Mouse (Mus musculus): ENCODE measurements at regions not wholly inside any gene's neighbourhood (a gene's known extent, or its start where the extent isn't known, plus 50 kb on each side); places are given as distances from the start of the nearest gene placed in this dataset.

DNA sequence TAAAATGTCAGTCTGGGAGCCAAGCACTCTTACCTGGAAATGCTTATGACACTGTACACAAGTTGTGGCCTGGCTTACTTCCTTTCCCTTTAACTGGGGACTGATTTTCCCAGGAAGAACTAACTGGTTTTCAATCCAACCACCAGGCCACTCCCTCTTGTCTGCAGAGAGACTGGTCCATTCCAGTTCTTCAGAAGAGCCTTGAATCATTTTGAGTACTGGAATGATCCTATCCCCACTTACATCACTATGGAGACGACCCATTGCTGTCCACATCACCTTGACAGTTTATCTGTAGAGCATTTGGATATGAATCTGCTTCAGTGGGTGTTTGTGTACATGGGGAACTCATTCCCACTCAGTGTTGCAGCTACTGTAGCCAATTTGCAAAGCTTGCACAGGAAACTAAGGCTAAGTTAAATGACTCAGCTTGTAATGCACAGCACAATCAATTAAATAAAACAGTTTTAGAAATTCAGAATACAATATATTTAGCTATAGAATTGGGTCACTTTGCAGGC lies 121.7 kb upstream of the Prep start:
- no peak for DNase-seq (ENCODE audit: extremely low read depth, low read depth)

DNA sequence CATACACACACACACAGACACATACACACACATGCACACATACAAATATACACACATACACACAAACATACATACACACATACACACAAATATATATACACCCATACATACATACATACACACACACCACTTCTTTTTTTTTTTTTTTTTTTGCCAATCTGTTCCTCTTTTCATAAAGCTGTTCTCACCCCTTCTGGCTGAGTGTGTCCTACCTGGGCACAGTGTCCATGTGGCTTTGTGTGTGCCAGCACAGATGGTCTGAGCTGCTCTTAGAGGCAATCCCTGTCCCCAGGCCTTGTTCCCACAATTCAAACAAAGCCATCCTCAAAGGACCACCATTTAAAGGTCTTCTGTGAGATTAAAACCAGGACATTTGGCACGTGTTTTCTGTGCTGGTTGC lies 127.6 kb upstream of the Prep start:
- no peak for DNase-seq (ENCODE audit: extremely low read depth, low read depth)

DNA sequence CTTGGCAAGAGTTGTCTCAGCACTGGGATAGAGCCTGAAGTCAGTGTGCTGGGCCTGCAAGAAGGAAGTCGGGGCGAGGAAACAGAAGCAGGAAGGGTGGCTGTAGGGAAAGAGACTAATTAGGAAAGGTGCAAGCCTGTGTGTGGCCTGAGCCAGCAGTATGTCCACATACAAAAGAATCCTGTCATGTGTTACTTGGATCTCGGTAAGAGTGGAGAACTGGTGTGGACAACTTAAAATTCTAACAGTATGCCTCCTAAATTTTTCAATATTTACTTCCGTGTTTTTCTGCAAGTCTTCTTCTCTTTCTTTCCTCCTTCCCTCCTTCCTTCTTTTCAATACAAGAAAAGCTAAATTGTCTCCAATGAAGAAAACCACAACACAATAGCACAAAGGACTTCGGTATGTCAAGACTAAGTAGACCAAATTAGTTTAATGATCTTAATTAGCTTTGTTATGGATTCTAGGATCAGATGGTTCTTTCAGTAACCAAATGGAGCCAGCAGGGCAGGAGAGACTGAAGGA lies 130.0 kb upstream of the Prep start:
- no peak for DNase-seq (ENCODE audit: extremely low read depth, low read depth)

DNA sequence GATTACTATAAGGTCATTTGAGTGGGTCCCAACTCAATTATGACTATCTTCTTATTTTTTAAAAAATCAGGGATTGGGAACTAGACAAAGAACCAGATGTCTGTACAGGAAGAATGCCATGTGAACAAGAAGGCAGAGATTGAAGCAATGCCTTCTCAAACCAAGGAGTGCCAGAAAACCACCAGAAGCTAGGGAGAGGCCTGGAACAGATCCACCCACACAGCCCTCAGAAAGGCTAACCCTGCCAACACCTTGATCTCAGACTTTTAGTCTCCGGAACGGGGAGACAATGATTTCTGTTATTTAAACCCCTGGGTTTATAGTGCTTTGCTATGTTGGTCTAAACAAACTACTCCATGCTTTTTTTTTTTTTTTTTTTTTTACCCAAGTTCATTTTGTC lies 136.2 kb upstream of the Prep start:
- no peak for DNase-seq (ENCODE audit: extremely low read depth, low read depth)

DNA sequence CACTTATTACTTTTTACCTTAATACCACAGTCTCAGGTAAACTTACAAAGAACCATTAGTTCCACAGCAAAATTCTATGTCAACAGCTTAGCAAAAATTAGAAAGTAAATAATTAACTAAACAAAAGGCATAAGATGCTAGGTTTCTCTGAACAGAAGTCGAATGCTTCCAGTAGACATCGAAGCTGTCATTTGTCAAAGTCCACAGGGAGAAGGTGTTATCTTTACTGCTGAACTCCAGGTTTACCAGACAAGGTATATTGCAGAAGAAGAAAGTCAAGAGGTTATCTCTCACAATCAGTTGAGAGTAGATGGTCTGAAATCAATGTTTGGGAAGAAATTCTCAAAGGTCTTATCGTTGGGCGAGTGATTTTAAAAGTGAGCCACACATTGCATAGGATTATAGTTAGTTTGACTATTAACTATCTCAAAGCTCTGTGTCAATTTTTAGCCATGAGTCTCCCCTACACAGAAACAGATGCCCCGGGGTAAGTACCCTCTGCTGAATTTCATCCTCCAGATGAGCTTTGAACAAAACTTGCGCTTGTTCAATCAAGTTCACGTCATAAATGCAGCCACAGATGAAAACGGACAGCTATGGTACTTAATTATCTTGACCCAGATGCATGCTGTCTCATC lies 153.1 kb upstream of the Prep start:
- DNase-seq (ENCODE audit: extremely low read depth, low read depth): no peak

DNA sequence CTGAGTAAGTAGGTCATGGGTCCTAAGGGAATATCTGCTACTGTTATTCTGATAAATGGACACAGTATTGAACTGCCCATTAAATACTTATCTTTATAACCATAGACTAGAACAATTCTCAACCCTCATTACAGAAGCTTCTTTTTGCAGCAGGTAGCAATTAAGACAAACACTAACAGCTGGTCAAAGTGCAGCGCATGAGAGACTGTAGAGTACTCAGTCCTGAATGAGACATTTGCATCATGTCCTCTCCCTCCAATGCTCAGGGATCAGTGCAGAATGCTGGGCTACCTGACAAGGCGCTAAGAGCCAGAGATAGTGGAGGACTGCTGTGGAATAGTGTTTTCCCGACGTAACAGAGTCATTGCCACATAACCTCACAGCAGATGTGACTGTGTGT lies 162.5 kb upstream of the Prep start:
- no peak for DNase-seq (ENCODE audit: extremely low read depth, low read depth)

DNA sequence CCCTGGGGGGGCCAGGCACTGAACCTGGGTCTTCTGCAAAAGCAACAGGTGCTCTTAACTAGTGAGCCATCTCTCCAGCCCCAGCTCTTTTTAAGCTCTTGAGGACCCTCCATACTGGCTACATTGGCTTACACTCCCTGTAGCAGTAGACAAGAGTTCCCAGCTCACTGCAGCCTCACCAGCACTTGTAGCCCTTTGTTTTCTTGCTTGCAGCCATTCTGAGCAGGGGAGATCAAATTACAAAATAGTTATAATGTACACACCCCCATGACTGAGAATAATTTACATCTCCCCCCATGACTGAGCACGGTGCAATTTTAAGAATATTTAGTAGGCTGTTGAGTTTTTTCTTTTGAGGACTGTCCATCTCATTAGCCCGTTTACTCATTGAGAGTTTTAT lies 165.8 kb upstream of the Prep start:
- no peak for DNase-seq (ENCODE audit: extremely low read depth, low read depth)

DNA sequence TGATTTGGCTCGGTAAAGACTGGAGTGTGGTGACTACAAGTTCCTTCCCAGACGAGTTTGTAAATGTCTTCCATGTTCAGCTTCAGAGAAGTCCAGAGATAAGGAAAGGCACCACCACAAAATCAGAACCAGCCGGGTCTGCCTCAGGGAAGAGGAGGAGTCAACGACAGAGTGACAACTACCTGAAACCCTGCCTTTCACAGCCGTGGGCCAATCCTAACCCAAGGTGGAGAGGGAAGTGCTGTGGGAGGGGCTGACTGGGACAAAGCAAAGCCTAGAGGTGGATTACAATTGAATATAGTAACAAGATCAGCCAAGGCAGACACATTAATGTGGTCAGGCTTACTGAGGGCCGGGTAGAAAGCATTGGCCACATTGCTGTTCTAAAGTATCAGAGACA lies 174.9 kb upstream of the Prep start:
- no peak for DNase-seq (ENCODE audit: extremely low read depth, low read depth)

DNA sequence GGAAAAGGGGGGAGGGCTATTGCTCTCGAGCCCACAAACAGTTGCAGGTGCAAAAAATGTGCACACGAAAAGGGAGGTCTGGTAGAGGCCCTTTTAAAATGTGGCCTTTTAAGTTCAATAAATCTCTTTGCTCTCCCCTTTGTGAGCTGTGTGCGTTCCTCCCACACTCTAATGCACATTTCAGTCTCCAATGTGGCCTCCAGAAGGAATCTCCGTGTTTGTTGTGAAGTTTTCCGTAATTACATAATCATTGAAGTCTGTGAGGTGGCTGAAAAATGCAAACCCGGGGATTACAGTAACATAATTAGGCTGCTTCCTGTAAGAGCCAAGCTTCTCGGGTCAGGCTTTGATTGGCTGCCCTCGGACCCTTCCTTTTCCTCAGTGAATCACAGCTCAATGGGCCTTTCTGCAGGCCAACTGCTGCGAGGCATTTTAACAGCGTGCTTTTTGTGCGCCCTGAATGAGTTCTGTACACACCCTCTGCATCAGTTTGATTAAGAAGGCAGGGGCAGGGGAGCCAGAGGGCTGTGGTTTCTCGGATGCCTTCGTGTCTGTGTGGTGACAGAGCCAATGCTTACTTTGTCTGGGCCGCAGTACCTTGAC lies 179.8 kb upstream of the Prep start:
- no peak for DNase-seq (ENCODE audit: extremely low read depth, low read depth)

DNA sequence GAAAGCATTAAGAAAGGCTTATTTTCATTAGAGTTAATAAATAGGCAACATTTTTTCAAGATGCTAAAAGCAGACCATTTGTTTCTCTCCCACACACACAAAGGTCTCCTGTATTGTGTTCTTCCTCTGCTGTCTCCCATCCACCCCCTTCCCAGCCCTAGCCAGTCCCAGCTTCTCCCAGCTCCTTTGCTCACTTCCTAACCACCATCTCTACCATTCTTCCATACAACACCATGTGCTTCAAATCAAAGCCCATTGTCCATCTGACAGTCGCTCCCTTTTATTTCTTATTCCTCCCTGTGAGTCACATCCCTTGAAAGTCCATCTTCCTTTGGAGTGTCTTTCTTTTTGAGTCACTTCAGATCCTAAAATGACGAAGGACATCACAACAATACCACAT lies 185.0 kb upstream of the Prep start:
- DNase-seq (ENCODE audit: extremely low read depth, low read depth): no peak

DNA sequence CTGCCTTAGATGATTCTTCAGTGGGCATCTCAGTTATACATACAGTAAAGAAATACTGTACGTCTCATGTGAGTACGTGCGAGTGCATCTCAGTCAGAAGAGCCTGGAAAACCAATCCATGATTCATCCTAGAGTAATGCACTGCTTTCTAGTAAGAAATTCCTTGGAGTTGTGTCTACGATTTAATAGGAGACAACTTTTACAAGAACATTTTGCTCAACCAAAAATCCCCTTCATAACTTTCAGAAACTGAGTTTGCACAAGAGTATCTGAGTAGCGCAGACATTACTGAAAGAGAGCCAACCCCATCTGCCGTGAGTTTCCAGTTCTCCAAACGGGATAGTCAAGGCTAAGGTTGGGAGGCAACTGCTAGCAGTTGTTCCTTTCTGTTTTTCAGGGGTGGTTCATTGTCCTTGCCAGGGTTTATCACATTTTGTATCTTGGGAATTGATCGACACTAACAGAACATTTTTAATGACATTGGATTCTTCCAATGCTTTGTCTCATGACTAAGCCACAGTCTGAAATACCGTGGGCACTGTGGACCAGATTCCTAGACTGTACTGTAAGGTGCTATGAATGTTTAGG lies 189.8 kb upstream of the Prep start:
- no peak for DNase-seq (ENCODE audit: extremely low read depth, low read depth)

DNA sequence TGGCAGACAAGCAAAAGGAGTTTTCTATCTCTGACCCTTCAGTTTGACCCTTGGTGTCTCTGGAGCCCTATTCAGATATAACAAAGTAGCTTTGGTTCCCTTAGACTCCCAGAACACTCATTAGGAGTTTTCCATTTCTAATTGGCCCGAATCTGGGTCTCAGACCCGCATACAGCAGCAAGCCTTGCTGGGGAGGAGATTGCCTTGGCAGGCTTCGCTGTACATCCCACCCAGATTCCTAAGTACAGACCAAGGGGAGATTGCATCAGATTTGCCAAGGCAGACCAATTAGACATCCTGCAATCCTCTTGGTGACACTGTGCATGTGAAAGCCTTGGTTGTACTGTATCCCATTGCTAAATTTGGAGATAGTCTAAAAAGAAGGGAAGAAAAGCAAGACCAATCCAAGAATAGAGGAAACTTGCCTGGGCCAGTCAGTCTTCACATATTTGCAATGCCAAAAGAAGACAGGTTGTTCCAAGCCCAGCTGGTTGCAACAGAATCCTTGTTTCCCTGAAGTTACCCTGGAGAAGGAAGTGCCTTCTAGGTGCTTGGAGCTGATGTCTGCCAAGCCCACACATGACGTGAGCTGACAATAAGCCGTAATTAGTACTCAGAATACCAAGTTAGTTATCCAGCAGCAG lies 193.2 kb upstream of the Prep start:
- DNase-seq (ENCODE audit: extremely low read depth, low read depth): no peak

DNA sequence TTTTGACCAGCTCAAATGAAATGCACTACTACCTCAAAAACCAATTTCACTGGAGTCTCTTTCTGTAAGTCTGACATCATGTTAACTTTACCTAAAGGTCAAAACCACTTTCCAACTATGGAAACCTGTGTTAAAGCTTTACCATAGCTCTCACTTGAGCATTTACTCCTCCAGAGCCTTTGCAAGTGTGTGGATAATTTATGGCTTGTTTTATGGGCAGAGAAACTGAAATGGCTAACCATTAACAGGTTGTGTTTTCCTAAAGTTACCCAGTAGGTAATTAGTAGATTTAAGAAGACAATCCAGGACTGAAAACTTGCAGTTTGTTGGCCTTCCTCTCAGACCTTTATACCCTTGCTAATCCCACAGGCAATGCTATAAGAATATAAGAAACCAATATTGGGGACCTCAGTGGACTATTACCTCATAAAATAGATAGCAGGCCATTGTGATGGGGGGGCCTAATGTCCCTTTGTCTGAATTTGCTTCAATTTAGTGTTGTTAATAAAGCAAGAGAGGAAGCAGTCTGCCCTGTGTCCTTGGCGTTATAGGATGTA lies 202.7 kb upstream of the Prep start:
- DNase-seq (ENCODE audit: extremely low read depth, low read depth): no peak

DNA sequence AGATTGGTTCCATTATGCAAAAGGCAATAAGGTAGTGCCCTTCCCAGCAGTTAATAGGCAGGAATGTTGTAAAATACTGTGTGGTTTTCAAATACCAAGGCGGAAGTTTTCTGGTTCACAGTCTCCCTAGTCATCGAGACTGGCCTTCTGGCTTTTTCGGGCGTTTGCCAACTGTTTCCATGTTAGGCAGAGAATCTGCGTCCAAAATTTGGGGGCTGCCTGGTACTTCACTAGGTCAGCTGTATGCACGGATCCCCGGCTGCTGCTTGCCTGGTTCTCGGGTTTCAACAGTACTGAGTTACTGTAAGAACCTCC lies 204.7 kb upstream of the Prep start:
- no peak for DNase-seq (ENCODE audit: extremely low read depth, low read depth)

DNA sequence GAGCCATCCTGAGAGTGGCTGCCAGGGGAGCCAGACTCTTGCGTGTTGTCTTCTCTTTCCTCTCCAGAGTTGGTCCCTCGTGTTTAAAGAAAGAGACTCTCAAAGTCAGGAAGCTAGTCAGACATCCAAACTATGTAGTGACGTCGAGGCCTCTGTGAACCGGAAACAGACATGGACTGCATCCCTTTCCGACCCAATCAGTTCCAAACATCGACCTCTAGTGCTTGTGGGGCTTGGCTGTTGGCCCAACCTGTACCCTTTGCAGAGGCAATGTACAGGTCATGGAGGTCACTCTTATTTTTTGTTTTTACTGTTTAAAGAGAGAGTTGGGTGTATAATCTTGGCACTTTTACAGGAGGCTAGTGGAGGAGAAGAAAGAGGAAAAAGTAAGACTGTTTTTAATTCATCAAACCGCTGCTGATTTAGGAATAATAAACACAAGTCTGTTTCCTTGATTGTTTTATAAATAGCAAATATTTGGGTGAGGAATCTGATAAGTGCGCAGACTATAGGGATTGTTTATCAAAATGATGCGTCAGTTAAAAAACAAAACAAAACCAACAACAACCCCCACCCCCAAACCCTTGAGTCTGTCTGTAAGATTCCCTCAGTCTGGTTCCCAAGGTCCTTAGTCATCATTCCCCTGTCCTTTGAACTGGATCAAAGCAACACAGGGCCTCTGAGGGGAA lies 205.2 kb upstream of the Prep start:
- DNase-seq (ENCODE audit: extremely low read depth, low read depth): no peak

DNA sequence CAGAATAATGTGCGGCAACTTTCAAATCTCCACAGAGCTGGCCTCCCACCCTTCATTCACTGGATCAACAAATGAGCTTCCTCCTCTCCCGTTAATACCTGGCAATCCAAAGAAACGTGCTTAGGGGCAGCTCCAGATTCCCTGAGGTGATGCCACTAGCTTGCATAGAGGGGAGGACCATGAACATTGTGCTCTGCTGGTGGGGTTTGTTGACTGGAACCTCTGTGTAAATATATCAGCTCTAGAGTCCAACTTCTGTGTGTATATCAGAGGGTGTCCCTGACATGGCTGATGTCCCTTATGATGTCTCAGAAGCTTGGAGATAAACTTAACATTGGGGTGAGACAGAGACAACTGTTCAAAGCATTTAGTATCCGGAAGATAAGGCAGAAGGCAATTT lies 209.6 kb upstream of the Prep start:
- DNase-seq (ENCODE audit: extremely low read depth, low read depth): no peak

DNA sequence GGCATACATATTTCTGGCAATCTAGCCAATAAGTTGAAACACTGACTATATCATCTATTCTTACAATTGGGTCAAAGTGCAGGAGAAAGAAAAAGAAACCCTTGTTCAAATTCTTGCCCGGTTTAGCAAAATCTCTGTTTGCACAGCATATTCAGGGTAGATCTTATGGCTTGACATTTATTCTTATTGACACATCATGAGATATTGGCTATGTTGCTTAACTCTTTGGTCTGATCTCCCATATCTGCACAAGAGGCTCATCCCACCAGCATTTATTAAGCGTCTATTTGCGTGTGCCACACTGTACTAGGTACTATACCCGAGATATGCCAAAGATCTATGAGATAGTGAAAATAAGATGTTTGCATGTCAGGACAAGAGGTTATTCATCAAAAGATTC lies 212.9 kb upstream of the Prep start:
- DNase-seq (ENCODE audit: extremely low read depth, low read depth): no peak

DNA sequence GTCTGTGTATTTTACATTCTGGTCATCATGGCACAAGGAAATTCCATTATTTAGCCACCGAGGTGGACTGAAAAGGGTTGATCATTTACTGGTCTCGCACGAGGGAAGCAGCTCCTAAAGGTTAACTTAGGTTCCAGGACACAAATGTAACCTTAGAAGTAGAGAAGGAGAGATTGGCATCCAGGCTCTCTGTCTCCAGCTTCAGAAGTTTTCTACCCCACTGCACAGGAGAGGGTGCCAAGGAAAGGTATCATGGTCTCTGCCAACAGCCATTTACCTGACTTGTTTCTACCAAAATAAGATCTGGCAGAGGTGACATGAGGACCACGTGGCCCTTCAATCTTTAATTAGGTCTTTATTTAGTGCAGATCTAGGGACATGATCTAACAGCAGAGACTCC lies 218.0 kb upstream of the Prep start:
- DNase-seq (ENCODE audit: extremely low read depth, low read depth): no peak

DNA sequence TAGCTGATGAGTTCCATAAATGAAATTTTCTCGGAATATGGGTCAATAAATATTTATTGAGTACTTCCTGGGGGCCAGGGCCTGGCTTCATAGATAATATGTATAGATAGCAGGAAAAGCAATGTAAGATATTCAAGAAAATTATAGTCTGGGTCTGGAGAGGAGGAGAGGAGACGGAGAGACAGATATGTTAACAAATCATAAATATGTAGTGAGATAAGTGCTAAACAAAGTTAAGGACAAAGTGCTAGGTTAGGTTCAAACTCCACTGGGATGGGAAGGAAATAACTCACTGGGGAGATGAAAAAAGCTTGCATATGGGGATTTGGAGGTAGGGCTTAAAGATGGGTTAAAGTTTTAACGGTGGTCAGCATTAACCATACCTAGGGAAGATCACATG lies 220.2 kb upstream of the Prep start:
- DNase-seq (ENCODE audit: extremely low read depth, low read depth): no peak

DNA sequence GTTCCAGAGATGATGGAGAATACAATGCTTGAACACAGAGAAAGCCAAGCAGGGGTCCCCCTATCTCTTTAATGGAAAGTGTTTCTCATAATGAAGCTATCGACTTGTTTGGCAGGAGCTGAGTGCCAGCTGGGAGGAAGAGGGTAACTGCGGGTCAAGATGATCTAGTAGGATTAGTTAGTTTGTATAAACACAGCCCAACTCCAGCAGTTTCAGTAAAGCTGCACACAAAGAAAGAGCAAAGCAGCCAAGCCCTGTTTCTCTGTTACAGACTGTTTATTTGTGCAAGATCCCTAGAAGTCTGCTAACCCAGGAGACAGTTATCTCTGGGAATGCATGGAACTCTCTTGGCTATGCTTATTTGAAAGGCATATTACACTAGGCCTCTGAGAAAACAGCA lies 220.9 kb upstream of the Prep start:
- no peak for DNase-seq (ENCODE audit: extremely low read depth, low read depth)

DNA sequence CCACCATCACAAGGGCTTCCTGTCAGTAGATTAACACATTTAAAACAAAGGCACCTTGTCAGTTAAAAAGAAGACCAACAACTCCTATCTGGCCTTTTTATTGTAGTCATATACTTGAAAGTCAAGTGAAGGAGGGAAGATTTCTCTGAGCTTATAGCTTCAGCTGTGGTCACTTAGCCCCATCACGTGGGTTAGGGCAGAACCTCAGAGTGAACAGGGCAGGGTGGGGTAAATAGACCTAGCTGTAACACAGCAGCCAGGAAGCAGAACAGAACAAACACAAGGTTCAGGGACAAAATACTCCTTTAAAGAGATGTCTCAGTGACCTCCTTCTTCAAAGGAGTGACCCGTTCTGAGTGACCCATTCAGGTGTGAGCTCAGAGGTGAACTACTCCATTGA lies 226.6 kb upstream of the Prep start:
- no peak for DNase-seq (ENCODE audit: extremely low read depth, low read depth)

DNA sequence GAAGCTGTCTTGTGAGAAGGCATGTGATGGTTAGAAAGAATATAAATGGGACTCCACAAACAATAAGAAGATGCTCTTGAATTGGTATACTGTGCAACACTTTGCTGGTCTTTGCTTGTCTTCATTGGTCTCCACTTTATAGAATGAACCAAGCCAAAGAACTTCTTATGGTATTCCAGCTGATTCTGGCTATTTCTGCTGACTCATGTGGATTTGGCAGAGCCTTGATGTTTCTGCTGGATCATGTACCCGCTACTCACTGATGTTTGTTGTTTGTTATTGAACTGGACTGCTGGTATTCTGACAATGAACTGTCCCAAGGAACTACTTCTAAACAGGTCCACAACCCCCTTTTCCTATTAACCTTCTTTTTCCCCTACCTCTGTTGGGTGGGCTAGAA lies 234.5 kb upstream of the Prep start:
- no peak for DNase-seq (ENCODE audit: extremely low read depth, low read depth)

Measured in MEL-GATA-1-ER (cell line).